Mouse (Mus musculus) ovary, postnatal 36 days (tissue): ENCODE measurements around the gene Serbp1.

Experiments used
- DNase-seq: peaks from one replicate; pipeline ENCODE4 v3.0.0; 2022; ENCODE audit warnings: low spot score, mixed read lengths

The Serbp1 gene

DNA sequence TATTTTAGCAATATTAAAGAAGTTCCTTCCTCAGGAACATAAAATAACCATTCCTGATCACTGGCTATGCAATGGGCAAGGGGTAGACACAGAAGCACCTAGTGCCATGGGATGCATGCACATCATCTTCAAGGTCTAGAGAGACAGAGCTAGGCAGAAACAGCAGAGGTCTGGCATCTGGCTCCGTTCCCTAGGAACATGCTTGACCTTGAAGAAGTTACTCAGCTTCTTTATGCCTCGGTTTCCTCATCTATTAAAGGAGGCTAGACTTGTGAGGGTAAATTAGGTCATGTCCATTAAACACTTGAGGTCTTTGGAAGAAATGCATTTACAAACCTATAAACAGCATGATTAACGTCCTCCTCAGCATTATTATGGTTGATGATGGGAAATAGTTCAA, 2.3 kb upstream of the Serbp1 start:
- DNase-seq, result no peak

DNA sequence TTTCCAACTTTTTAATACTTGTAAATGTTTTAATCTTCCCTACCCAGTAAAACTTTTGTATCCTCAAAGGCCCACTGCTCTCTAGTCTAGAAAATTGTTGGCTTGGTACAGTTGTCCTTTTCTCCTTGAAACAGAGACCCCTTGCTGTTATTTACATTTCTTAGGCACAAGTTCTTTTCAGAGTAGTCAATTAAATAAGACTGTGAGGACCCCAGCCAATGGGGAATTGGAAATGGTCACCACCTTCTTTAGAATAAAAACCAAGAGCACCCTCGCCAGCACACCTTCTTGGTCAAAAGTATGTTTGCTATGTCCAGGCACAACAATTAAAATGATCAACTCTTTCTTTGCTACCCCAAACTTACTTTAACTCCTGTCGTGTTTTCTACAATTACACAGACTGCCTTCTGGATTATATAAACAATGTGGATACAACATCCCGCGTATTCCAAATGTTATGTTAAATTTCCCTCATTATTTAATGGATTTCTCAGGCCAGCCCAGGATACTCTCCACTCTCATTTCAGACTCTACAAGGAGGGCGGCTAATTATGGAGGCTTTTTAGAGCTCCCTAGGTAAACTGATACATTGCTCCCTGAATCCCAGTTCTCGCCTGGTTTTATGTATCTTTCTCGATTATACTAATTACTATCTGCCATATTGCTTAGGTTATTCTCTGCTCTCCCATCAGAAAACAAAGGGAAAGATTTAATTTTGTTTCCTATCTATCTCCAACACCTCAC, 1.3 kb upstream of the Serbp1 start:
- no peak for DNase-seq

DNA sequence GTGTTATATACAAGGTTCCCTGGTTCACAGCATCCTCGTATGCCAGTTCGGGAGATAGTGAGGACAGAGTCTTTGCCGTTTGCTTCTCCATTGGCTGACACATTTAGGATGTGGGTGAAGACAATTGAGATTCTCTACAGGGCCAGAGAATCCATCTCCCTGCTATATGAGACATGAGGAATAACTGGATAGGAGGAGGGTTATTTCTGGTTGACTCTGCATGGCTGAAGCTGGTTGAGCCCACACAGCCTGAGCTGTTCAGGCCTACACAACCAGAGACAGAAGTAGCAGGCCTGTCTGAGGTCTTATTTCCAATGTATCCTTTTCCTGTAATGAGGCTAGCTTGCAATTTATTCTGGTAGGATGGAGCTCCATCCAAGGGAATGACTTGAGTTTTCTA, 3.3 kb downstream of the Serbp1 start:
- no peak for DNase-seq

DNA sequence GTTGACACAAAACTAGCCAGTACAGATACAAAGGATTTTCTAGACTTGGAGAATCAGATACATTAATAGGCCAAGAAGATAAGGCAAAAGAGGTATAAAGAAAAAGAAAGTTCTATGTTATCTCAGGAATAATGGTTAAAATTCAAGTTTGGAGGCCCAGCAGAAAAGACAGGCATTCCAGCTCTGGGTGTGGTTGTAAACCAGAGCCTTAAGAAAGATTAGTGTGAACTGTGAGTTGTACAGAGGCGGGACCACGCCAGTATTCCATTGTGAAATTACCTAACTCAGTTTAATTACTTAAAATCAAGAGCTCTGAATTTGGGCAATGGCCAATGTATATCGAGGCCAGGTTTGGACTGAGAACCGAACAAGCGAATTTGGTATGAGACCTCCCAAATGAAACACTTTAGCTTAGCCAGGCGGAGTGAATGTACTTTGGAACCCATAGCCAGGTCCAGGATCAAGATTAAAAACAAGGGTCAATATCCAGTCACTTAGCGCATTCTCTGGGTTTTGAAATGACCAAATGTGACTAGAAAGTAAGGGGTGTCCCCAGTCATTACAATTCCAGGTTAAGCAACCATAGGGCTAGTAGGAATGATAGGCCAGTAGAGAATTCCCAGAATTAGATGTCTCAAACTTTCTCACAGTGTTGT, 5.9 kb downstream of the Serbp1 start:
- DNase-seq, result no peak

DNA sequence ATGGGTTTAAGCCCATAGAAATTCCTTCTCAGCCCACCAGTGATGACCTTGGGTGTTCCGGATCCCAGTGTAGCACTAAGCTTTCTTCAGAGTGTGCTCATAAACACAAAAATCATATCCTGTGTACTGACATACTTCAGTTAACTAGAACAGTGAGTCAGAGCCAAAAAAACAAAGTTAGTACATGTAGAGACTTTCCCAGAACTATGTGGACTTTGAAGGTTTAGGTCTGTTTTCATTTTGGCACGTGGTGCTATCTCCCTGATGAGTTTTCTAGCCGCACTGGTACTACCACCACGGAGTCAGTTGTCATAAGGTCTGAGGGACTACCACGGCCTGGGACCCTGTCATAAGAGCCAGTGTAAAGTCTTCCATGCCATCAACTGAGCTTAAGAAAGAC, 6.5 kb downstream of the Serbp1 start:
- no peak for DNase-seq

DNA sequence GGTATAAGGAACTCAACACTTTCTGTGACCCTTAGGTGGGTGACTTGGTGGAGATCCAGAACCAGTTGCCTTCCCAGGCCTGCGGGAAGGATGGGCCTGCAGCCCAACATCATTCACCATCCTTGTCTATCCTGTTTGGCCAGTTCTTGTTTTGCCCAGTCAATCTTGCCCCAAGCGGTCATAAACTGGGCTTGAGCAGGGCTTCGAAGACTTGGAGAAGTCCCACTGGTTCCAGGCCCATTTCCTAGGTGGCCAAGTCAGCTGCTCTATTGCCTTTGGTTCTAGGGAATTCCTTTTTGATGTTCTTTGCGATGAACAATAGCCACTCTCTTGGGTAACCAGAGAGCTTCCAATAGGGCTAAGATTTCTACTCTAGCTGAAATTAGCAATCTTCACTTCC, 13.1 kb downstream of the Serbp1 start:
- no peak for DNase-seq

DNA sequence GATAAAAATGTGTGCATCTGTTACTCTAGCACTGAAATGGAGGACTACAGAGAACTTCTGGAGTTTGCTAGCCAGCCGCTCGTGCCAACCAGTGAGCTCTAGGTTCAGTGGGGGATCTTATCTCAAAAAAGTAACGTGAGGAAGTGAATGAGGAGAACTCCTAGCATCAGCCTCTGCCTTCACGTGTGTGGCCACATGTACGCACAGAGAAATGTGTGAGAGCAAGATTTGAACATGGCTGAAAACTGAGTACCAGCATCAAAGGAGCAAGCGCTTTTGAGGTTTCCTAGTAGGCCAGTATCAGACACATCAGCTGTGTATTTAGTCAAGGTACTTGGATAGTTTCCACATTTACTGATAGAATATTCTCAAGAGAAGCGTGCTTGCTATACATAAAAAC, 27.0 kb downstream of the Serbp1 start:
- DNase-seq, result no peak

DNA sequence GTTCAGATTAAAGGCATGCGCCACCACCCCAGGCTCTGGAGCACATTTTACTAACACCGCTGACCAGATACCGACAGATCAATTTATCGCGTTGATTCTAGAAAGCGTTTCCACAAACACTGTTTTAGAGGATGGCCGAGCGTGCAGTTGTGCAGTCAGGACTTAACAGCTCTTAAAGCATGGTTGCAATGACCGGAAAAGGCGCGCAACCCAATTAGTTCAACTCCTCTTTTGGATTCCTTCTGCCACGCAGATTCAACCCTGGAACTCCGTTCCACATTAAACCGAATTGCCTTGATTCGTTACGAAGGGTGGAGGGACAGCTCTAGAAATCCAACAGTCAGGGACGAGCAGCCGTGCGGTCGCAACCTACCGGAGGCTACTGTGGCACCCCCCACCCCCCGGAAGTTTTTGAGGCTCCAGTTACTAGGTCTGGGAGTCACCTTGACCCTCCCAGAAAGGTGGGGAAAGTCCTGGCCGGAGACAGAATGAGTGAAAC, 28.2 kb downstream of the Serbp1 start:
- no peak for DNase-seq

DNA sequence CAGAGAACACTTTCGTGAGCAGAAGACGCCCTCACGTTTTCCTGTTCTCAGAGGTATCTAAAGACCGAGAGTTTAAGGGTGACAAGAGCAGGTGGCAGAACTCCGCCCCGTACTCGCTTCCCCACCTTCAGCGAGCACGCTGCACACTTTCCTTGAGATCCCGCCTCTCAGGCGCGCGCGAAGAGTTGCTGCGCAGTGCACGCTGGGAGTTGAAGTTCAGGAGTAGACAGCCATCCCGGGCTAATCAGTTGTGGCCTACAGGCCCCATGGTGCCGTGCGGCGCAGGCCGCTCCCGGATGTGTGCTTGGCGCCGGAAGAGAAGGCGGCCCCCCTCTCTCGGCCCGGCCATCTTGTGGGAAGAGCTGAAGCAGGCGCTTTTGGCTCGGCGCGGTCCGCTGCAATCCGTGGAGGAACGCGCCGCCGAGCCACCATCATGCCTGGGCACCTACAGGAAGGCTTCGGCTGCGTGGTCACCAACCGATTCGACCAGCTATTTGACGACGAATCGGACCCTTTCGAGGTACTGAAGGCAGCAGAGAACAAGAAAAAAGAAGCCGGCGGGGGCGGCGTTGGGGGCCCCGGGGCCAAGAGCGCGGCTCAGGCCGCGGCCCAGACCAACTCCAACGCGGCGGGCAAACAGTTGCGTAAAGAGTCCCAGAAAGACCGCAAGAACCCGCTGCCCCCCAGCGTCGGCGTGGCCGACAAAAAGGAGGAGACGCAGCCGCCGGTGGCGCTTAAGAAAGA, 28.9 kb downstream of the Serbp1 start:
- DNase-seq, result peak; percentile 94

DNA sequence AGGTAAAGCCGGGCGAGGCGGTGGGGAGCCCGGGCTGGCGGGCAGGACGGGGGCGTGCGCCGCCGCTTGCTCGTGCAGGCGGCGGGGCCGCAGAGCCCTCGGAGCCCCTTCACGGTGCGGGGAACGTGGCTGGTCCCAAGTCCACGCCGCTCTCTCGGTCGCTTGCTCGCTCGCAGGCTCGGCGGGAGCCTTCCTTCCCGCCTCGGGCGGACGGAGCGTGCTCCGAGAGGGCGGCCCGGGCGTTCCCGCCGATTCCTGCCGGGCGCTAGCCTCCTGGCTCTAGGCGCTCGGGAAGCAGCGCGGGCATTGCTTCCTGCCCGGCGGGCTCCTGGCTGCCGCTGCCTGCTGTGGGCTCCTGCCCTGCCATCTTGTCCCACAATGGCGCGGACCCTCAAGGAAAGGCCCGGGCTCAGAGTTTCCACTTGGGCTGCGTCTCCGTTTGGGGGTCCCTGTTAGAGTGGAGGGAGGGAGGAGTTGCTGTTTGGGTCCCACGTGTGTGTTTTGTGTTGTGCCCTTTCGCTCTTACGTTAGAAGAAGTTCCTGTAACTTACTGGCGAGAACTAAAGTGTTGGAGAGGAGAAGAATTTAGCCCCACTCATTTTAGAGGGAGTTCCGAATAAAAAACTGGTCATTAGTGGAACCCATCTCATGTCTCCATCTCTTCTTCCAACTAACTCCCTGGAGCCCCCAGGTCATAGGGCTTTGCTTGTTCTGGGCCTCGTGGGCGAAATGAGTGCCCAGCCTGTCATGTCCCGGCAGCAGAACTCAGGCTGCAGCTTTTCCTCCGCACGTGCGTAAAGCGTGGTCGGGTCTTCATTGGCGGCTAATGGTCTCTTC, 29.6 kb downstream of the Serbp1 start:
- peak; percentile 36 for DNase-seq

DNA sequence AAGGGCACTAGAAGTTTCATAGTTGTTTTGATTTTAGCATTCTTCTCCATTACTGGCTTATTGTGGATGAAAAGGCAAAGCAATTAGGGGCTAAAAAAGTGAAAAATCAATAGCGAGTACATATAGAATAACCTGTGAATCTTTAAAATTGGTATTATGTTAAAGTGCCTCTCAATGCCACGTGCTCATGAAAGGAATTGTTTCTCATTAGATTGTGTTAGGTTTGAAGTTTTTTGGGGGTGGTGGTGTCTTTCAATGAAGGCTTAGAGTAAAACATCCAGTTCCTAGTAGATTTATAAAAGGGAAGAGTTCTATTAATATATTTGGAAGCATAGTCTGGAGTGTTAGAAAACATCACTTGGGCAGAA, 30.3 kb downstream of the Serbp1 start:
- DNase-seq, result no peak

DNA sequence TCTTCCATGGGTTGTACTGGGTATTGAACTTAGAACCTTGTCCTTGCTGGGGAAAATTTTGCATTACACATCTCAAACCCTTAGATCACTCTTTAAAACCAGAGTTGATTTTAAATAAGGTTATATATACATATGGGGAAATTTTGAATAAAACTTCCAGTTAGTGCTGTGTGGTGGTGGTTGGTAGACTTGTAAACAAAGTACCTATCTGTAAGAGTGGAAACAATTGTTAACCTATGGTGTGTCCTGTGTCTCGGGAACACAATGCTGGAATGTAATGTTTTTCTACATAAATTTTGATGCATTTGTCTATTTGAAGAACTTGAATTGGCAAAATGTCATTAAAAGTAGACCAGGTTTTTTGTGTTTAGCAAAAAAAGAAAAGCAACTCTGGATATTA, 31.0 kb downstream of the Serbp1 start:
- DNase-seq, result no peak

DNA sequence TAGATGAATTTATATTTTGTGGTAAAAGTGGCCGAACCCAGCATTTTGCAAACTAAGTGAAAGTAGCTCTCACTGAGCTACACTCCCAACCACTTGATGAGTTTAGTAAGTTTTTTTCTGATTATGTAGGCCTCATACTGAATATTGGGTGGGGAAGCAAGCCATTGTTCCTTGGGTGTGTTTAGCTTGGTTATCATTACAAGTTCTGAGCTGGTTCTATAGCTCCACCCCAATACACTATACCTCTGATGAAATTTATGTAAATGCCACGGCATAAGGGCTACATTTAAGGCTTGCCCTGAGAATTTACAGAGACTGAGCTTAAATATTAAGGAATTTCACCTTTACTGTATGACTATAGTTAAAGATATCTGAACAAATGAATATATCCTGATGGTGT, 31.5 kb downstream of the Serbp1 start:
- no peak for DNase-seq

DNA sequence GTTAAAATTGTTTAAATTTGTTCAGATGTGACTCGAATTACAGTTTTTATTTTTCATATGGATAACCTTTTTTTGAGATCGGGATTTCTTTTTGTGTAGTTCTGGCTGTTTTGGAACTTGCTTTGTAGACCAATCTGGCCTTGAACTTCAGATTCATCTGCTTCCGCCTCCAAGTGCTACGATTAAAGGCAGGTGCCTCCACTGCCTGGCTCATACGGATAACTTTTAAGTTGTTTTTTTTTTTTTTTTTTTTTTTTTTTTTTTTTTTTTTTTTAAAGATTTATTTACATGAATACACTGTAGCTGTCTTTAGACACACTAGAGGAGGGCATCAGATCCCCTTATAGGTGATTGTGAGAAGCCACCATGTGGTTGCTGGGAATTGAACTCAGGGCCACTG, 40.0 kb downstream of the Serbp1 start:
- no peak for DNase-seq

DNA sequence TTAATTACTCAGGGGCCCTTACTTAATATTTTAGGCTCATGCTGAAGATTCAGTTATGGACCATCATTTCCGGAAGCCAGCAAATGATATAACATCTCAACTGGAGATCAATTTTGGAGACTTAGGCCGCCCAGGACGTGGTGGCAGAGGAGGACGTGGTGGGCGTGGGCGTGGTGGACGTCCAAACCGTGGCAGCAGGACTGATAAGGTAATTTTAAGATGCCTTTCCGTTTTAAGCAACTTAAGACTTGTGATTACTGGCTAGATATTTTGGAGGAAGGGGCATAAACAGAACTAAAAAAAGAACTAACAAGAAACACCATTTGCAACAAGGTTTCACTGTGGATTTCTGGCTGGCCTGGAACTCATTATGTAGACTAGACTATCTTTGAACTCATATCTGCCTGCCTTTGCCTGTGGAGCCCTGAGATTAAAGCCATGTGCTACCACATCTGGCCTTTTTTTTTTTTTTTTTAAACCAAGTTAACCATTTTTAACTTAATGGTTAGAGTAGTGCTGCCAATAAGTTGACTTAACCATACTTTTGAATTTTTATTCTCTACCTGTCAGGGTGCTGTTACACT, 43.7 kb downstream of the Serbp1 start:
- DNase-seq, result no peak

DNA sequence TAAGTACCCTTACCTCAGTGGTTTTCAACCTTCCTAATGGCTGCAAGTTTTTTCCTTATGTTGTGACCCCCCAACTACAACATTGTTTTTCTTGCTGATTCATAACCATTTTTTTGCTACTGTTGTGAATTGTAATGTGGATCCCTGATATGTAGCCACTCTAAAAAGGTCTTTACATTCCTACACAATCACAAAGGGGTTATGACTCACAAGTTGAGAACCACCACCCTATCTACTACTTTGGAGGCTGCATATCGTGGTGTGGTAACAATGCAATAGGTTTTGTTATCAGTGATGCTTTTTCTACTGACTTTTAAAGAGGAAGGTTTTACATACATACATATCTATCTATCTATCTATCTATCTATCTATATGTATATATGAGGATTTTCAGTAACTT, 44.9 kb downstream of the Serbp1 start:
- no peak for DNase-seq

DNA sequence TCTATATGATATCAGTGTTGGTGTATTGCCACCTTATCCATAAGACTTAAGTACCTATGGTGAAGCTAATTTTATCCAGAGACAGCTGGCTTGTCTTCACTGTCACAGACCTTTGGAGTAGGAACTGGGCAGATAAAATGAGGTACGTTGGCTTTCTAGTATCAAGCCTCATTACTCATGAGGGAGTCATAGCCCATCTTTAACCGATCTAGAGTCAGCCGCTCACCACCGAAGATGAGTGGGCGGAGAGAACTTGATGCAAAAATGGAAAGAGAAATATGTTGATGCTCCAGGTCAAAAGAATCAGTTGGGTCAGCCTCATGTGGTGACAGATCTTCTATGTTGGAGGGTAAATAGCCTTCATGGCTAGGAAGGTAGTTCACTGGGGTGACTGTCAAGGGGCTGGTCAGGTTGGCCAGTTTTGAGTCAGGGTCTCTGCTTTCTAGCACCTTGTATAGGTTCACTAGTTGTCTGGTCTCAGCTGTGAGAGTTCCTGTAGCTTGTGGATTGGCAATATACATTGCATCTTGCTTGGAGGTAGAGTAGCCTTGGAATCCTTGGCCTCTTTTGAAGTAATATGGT, 54.2 kb downstream of the Serbp1 start:
- DNase-seq, result no peak

DNA sequence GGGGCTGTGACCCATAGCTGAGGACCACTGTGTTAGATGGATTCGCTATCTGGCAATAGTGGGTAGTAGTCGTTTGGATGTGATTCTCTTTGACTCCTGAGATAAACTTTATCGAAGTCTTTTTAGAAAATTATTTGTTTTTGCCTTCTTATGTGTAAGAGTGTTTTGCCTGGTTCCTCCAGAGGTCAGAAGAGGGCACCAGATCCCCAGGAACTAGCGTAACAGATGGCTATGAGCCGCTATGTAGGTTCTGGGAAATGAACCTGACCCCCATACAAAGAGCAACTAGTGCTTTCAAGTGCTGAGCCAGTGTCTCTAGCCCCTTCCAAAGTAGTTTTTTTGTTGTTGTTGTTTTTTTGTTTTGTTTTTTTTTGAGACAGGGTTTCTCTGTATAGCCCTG, 58.1 kb downstream of the Serbp1 start:
- DNase-seq, result no peak

DNA sequence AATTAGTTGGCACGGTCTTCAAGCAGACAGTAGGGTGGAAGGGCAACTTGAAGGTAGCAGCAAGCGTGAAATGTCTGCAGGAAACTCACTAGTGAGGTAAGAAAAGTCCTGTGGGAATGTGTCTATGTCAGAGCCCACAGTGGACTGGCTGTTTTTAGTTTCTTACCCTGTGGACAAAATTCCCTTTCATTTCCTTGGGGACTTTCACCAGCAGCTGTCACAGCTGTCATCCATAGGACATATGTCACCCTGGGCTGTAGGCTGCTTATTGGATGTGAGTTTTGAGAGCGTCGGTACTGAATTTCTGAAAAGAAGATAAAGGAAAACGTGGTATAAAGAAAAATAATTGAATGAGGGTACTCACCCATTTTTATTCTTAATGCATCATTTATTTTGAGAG, 60.8 kb downstream of the Serbp1 start:
- DNase-seq, result no peak

DNA sequence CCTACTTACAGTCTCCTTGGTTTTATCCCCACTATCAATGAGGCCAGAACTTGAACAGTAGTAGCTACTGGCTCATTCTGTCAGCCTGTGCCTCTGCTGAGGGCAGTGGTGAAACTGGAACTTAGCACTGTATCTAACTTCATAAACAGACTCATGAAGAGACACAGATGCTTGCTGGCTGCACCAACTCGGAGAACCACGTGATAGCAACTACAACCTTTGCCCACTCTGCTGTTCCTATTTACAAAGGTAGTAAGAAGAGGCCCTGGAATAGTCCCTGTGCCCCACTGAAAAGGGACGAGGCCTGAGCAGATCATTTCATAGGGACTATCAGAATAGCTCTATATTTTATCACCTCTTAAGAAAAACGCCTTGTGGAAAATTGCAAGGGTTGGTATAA, 62.3 kb downstream of the Serbp1 start:
- no peak for DNase-seq

DNA sequence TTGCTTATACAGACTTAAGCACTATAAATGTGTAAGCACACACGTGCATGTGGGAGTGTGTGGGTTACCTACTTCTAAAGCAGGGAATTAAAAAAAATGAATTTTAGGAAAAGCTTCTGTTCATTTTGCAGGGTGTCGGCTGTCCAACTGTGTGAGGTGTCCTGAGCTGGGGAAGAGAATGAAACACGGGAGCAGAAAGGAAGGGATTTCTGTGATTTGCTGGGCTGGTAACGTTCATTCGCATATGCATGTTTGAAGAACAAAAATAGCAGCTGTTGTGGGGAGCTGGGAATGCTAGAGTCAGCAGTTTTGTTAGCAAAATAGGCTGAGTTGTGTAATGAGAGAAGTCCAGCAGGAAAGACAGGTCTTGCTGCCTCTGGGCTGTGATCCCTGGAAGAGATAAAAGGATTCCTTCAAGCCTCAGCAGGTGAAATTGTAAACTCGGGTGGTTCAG, 62.8 kb downstream of the Serbp1 start:
- DNase-seq, result no peak
